In genomic region chr10:127195328-127196129, GRCm38 (mm10) we compare ENCODE assay signal across 8 mouse cellular contexts. TPM values are rescaled to one million over a fixed set of nuclear protein-coding genes. Genes with fewer than 3 reads are reported as not detected.
DNase-seq lines count a peak whose midpoint lies in the region; ATAC-seq and TF ChIP-seq lines count a peak whose summit lies in the region.

Gene Dtx3 (minus strand): TSS chr10:127195728.

- WGBS in liver, embryonic 11.5 days = under 1% methylated on average over 42 of the region's 47 CpGs
- WGBS in neural tube, embryonic 12.5 days = under 1% methylated on average over 39 of the region's 47 CpGs

- peaks cover 71% of the 10 kb centered on the region for H3K36me3 ChIP-seq in G1E (replicated peaks)
- H3K36me3 ChIP-seq in liver, embryonic 11.5 days (ENCODE audit: control insufficient read depth, insufficient read depth, low read length) = peaks cover 15% of the 10 kb centered on the region
- H3K36me3 ChIP-seq in neural tube, embryonic 12.5 days = peaks cover 45% of the 10 kb centered on the region

- DNase-seq in 416B (ENCODE audit: low read depth) = peak; percentile 39
- peak; percentile 46 for DNase-seq in G1E (ENCODE audit: low spot score)
- DNase-seq in embryo, embryonic 10 days (ENCODE audit: low spot score) = peak; percentile 73
- peak; percentile 51 to 60 for DNase-seq in heart, adult 18-20 months
- peak; percentile 33 for DNase-seq in kidney, adult 11 months
- DNase-seq in liver, embryonic 11.5 days (ENCODE audit: low spot score) = no peak
- DNase-seq in frontal cortex, postnatal 14 days (ENCODE audit: low spot score in 2 of 2) = no peak

- peak within 1 kb of the TSS; percentile 93 for H3K4me2 ChIP-seq in liver, embryonic 11.5 days
- H3K4me2 ChIP-seq in neural tube, embryonic 12.5 days (replicated peaks) = peak within 1 kb of the TSS; percentile 75

- no peak for ATAC-seq in G1E (ENCODE audit: extremely low read depth, insufficient number of reproducible peaks, low FRiP score, poor library complexity, severe bottlenecking)
- peak; percentile 35 for ATAC-seq in liver, embryonic 11.5 days (replicated peaks; ENCODE audit: low FRiP score)
- ATAC-seq in neural tube, embryonic 12.5 days (ENCODE audit: low FRiP score, low read depth) = peak; percentile 78

- H3K27me3 ChIP-seq in G1E (ENCODE audit: insufficient read depth, low read length) = no peaks in the 10 kb centered on the region
- no peaks in the 10 kb centered on the region for H3K27me3 ChIP-seq in liver, embryonic 11.5 days (replicated peaks; ENCODE audit: control insufficient read depth, insufficient read depth, low read length)
- no peaks in the 10 kb centered on the region for H3K27me3 ChIP-seq in neural tube, embryonic 12.5 days (replicated peaks)

- peak within 1 kb of the TSS; percentile 95 for H3K9ac ChIP-seq in liver, embryonic 11.5 days (ENCODE audit: low read depth, low read length)
- peak within 1 kb of the TSS; percentile 92 for H3K9ac ChIP-seq in neural tube, embryonic 12.5 days

- H3K4me3 ChIP-seq in G1E (ENCODE audit: low read depth, low read length) = peak within 1 kb of the TSS; percentile 88
- peak within 1 kb of the TSS; percentile 91 for H3K4me3 ChIP-seq in liver, embryonic 11.5 days (ENCODE audit: low read depth, low read length)
- H3K4me3 ChIP-seq in neural tube, embryonic 12.5 days = peak within 1 kb of the TSS; percentile 95

- no peak for TF ChIP-seq CTCF in G1E (IDR thresholded peaks at IDR 0.05; ENCODE audit: low read depth, low read length)

- no peaks in the 10 kb centered on the region for H3K9me3 ChIP-seq in G1E (replicated peaks)
- H3K9me3 ChIP-seq in liver, embryonic 11.5 days (ENCODE audit: control insufficient read depth, low read length) = no peaks in the 10 kb centered on the region
- no peaks in the 10 kb centered on the region for H3K9me3 ChIP-seq in neural tube, embryonic 12.5 days

- peaks cover 92% of the 10 kb centered on the region for H3K4me1 ChIP-seq in G1E (ENCODE audit: insufficient read depth, low read depth, low read length)
- H3K4me1 ChIP-seq in liver, embryonic 11.5 days (replicated peaks; ENCODE audit: control insufficient read depth, insufficient read depth, low read length) = peaks cover 45% of the 10 kb centered on the region
- H3K4me1 ChIP-seq in neural tube, embryonic 12.5 days = peaks cover 48% of the 10 kb centered on the region

- peak within 1 kb of the TSS; percentile 91 for H3K27ac ChIP-seq in liver, embryonic 11.5 days (ENCODE audit: low read depth, low read length)
- H3K27ac ChIP-seq in neural tube, embryonic 12.5 days = peak within 1 kb of the TSS; percentile 83

RNA-seq across cellular contexts. Expression of gene Dtx3, which starts in this region (rescaled TPM):
- total RNA-seq in G1E (2014; fragmentation: Nextera tagmentation) = 318 and 360 TPM in 2 replicates
- total RNA-seq in G1E (2017) = 95.8 and 125 TPM in 2 replicates
- polyA plus RNA-seq in G1E (2012) = 213 and 260 TPM in 2 replicates
- 10 to 100 TPM; 18.1 to 21.2 TPM for total RNA-seq in heart, adult 18-20 months (2021)
- polyA plus RNA-seq in liver, embryonic 11.5 days (2014; fragmentation: Nextera tagmentation; extraction: Ambion mirVana) = 64.0 and 70.8 TPM in 2 replicates
- polyA plus RNA-seq in neural tube, embryonic 12.5 days (2016; fragmentation: Nextera tagmentation; extraction: Ambion mirVana) = 189 and 199 TPM in 2 replicates

Comparison
In these comparisons a context has a peak if more than half of its experiments do, and no peak if none do; other contexts are left out.
1. RNA of gene Dtx3 (total RNA-seq): 95.8 to 360 TPM in G1E; 18.1 to 21.2 TPM in heart, adult 18-20 months; every median in the first group is over 4 times any median in the second.
2. DNase-seq: peak in 416B (single experiment), G1E (single experiment), embryo, embryonic 10 days (single experiment), heart, adult 18-20 months (2 of 2) and kidney, adult 11 months (single experiment); none in liver, embryonic 11.5 days (single experiment) and frontal cortex, postnatal 14 days (0 of 2).
3. Peak in every context shown above with its lines, with median percentiles within 50 percentile points of each other: H3K4me3 ChIP-seq.